ENCODE assay signal across 10 mouse cellular contexts in genomic region chr1:120602031-120602730, GRCm38 (mm10). TPM values are rescaled to one million over a fixed set of nuclear protein-coding genes. Genes with fewer than 3 reads are reported as not detected.
DNase-seq lines count a peak whose midpoint lies in the region; ATAC-seq and TF ChIP-seq lines count a peak whose summit lies in the region.
"Had no signal": no experiment of that assay in that cellular context is flagged by ENCODE, and none has a peak within 500 bp of the region (broad histone marks: within the 10 kb centered on the region; RNA-seq: fewer than 3 reads in every experiment).

Gene En1, plus strand, starts transcription at chr1:120602418.

- 0% methylated on average over 35 of the region's 35 CpGs for WGBS in heart, embryonic 13.5 days
- under 1% methylated on average over 35 of the region's 35 CpGs for whole genome bisulfite sequencing in forebrain, embryonic 12.5 days
- 2% methylated on average over 35 of the region's 35 CpGs for WGBS in intestine, postnatal 0 days

- H3K9me3 ChIP-seq in heart, embryonic 13.5 days = no peaks in the 10 kb centered on the region
- no peaks in the 10 kb centered on the region for H3K9me3 ChIP-seq in forebrain, embryonic 12.5 days
- no peaks in the 10 kb centered on the region for H3K9me3 ChIP-seq in intestine, postnatal 0 days (ENCODE audit: control insufficient read depth)

- no peak for ATAC-seq in heart, embryonic 13.5 days (ENCODE audit: extremely low read depth, insufficient number of reproducible peaks, low FRiP score, low TSS enrichment)
- ATAC-seq in forebrain, embryonic 12.5 days (ENCODE audit: low FRiP score) = no peak
- no peak for ATAC-seq in intestine, postnatal 0 days

- H3K27me3 ChIP-seq in heart, embryonic 13.5 days (replicated peaks) = peaks cover 99% of the 10 kb centered on the region
- peaks cover 98% of the 10 kb centered on the region for H3K27me3 ChIP-seq in forebrain, embryonic 12.5 days
- H3K27me3 ChIP-seq in intestine, postnatal 0 days (replicated peaks; ENCODE audit: control insufficient read depth, insufficient read depth, low read length) = peaks cover 97% of the 10 kb centered on the region
- H3K27me3 ChIP-seq in myocyte (ENCODE audit: control insufficient read depth, insufficient read depth, insufficient read length) = no peaks in the 10 kb centered on the region
- H3K27me3 ChIP-seq: CH12.LX had no signal

- H3K27ac ChIP-seq in heart, embryonic 13.5 days (replicated peaks) = no peak within 1 kb of the TSS
- H3K27ac ChIP-seq in bone marrow macrophage, adult 2 months (ENCODE audit: insufficient read depth, low read depth, low read length) = no peak within 1 kb of the TSS
- no peak within 1 kb of the TSS for H3K27ac ChIP-seq in forebrain, embryonic 12.5 days
- H3K27ac ChIP-seq in intestine, postnatal 0 days (ENCODE audit: low read depth, low read length) = no peak within 1 kb of the TSS

- peak within 1 kb of the TSS; percentile 93 for H3K4me2 ChIP-seq in heart, embryonic 13.5 days
- H3K4me2 ChIP-seq in forebrain, embryonic 12.5 days = peak within 1 kb of the TSS; percentile 61
- peak within 1 kb of the TSS; percentile 74 for H3K4me2 ChIP-seq in intestine, postnatal 0 days (replicated peaks; ENCODE audit: low read depth)
- H3K4me2 ChIP-seq in myocyte (ENCODE audit: low read depth) = peak within 1 kb of the TSS; percentile 98

- H3K4me3 ChIP-seq in heart, embryonic 13.5 days = peak within 1 kb of the TSS; percentile 59
- peak within 1 kb of the TSS; percentile 40 for H3K4me3 ChIP-seq in bone marrow macrophage, adult 2 months (ENCODE audit: insufficient read depth, low read length)
- peak within 1 kb of the TSS; percentile 42 for H3K4me3 ChIP-seq in forebrain, embryonic 12.5 days (replicated peaks)
- peak within 1 kb of the TSS; percentile 43 for H3K4me3 ChIP-seq in intestine, postnatal 0 days (ENCODE audit: low read depth, low read length)
- peak within 1 kb of the TSS; percentile 75 for H3K4me3 ChIP-seq in myocyte

- peak within 1 kb of the TSS; percentile 65 for H3ac ChIP-seq in myocyte (ENCODE audit: control insufficient read depth, insufficient read length)

- TF ChIP-seq CTCF in bone marrow macrophage, adult 2 months (IDR thresholded peaks at IDR 0.05; ENCODE audit: low read depth, low read length) = no peak
- no peak for TF ChIP-seq CTCF in intestine, postnatal 0 days (IDR thresholded peaks at IDR 0.05; ENCODE audit: low read depth)

- no peak for DNase-seq in heart, postnatal 25 days (ENCODE audit: low spot score)
- no peak for DNase-seq in right cerebral cortex, postnatal 36 days (ENCODE audit: low spot score in 2 of 2)
- no peak for DNase-seq in natural killer cell, adult 2 months (ENCODE audit: low spot score in 2 of 2)

- H3K36me3 ChIP-seq in heart, embryonic 13.5 days = no peaks in the 10 kb centered on the region
- H3K36me3 ChIP-seq in forebrain, embryonic 12.5 days (replicated peaks) = no peaks in the 10 kb centered on the region
- H3K36me3 ChIP-seq in intestine, postnatal 0 days (ENCODE audit: control insufficient read depth, insufficient read depth) = no peaks in the 10 kb centered on the region
- H3K36me3 ChIP-seq in myocyte (ENCODE audit: control insufficient read depth, insufficient read depth) = no peaks in the 10 kb centered on the region

- TF ChIP-seq POLR2A in bone marrow macrophage, adult 2 months (IDR thresholded peaks at IDR 0.05; ENCODE audit: borderline replicate concordance, low read depth, low read length) = no peak
- TF ChIP-seq POLR2A in myocyte (IDR thresholded peaks at IDR 0.05; ENCODE audit: insufficient read length, low read depth) = peak; percentile 28

- peak within 1 kb of the TSS; percentile 74 for H3K9ac ChIP-seq in heart, embryonic 13.5 days
- H3K9ac ChIP-seq in forebrain, embryonic 12.5 days = peak within 1 kb of the TSS; percentile 49; the same call in 1 of the 2 replicates
- H3K9ac ChIP-seq in intestine, postnatal 0 days (ENCODE audit: low read depth, low read length) = no peak within 1 kb of the TSS

- intact Hi-C loops in heart, postnatal 25 days (cut with DNase I) = loop anchor here (5.0 to 10.0 kb wide), 2 partner anchors 153 to 795 kb away; no protein-coding TSS in a partner anchor

- H3K4me1 ChIP-seq in heart, embryonic 13.5 days = peaks cover 25% of the 10 kb centered on the region
- H3K4me1 ChIP-seq in bone marrow macrophage, adult 2 months (ENCODE audit: control insufficient read depth, insufficient read depth, low read length) = no peaks in the 10 kb centered on the region
- H3K4me1 ChIP-seq in forebrain, embryonic 12.5 days = peaks cover 29% of the 10 kb centered on the region
- 0 out of 2 replicates have a peak, but pooled peaks cover 3% of the 10 kb centered on the region for H3K4me1 ChIP-seq in intestine, postnatal 0 days (replicated peaks; ENCODE audit: control insufficient read depth, insufficient read depth, low read length)

- peaks cover 30% of the 10 kb centered on the region for H3K79me2 ChIP-seq in myocyte (ENCODE audit: control insufficient read depth, insufficient read depth)

TF ChIP-seq in myocyte, 11 proteins besides CTCF, POLR2A, EP300 and RAD21:
- TF ChIP-seq REST (IDR thresholded peaks at IDR 0.05; ENCODE audit: insufficient read depth, insufficient read length) = no peak
- TF ChIP-seq MAX (IDR thresholded peaks at IDR 0.05; ENCODE audit: low read depth) = peak; percentile 75
- TF ChIP-seq TCF3 (IDR thresholded peaks at IDR 0.05; ENCODE audit: insufficient read length, low read depth) = no peak
- no peak for TF ChIP-seq E2F4 (IDR thresholded peaks at IDR 0.05; ENCODE audit: insufficient read depth)
- TF ChIP-seq MYOD1 (IDR thresholded peaks at IDR 0.05; ENCODE audit: control insufficient read depth in 1 of 3, insufficient read length in 2 of 3, low read depth in 2 of 3) = no peak
- TF ChIP-seq MYOG (IDR thresholded peaks at IDR 0.05; ENCODE audit: control insufficient read depth in 1 of 3, insufficient read depth in 1 of 3, insufficient read length in 2 of 3, low read depth in 2 of 3) = no peak
- peak; percentile 89 for TF ChIP-seq USF1 (IDR thresholded peaks at IDR 0.05; ENCODE audit: low read depth)
- TF ChIP-seq SRF (IDR thresholded peaks at IDR 0.05; ENCODE audit: control insufficient read depth, insufficient read length, low read depth) = no peak

RNA-seq across cellular contexts. Expression of gene En1, which starts in this region (rescaled TPM):
- not detected in 2 replicates for polyA plus RNA-seq in heart, embryonic 13.5 days (2015; fragmentation: Nextera tagmentation; extraction: Ambion mirVana)
- total RNA-seq in heart, postnatal 25 days (2021) = not detected
- not detected in 2 replicates for polyA plus RNA-seq in bone marrow macrophage, adult 2 months (2012; ENCODE audit: insufficient read depth, insufficient read length, missing spikeins)
- 0.88 and 1.2 TPM in 2 replicates for polyA plus RNA-seq in forebrain, embryonic 12.5 days (2016; fragmentation: Nextera tagmentation; extraction: Ambion mirVana)
- not detected in 2 replicates for polyA plus RNA-seq in intestine, postnatal 0 days (2015; fragmentation: Nextera tagmentation; extraction: Ambion mirVana)
- polyA plus RNA-seq in myocyte (2012; fragmentation: generic; extraction: Trizol) = 6.9 TPM
- total RNA-seq: CH12.LX had no signal
- polyA plus RNA-seq: large intestine, adult 2 months had no signal
